Mouse (Mus musculus): ENCODE results near the gene Olfr457.

DNA sequence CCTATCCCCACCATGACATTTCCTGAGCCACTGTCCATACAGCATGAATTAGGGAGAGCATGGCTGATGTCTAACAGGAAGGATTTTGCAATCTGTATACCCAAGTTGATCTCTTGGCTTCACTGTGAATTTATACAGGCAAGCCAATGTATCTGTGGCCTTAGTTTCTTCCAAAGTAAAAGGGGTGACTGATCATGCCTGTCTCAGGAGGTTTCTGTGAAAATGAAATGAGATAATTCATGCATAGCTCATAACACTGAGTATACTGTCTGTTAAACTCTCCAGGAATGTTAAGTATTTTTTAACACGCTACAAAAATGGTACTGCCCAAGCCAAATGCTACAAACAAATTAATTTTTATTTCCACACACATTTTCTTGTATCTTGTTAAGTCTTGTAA is 37.3 kb upstream of the Olfr457 start:
- TF ChIP-seq CTCF (IDR thresholded peaks at IDR 0.05; ENCODE audit: extremely low read depth, insufficient read depth, low read length): no peak
- TF ChIP-seq POLR2A (IDR thresholded peaks at IDR 0.05; ENCODE audit: extremely low read depth, insufficient read depth, low read length): no peak
